Mouse (Mus musculus): Measurements from ENCODE around the gene Syce2. TPM values are rescaled to one million over a fixed set of nuclear protein-coding genes. Genes with fewer than 3 reads are reported as not detected.

Gene Syce2
- total RNA-seq, 1 experiment: 42.3 TPM

DNA sequence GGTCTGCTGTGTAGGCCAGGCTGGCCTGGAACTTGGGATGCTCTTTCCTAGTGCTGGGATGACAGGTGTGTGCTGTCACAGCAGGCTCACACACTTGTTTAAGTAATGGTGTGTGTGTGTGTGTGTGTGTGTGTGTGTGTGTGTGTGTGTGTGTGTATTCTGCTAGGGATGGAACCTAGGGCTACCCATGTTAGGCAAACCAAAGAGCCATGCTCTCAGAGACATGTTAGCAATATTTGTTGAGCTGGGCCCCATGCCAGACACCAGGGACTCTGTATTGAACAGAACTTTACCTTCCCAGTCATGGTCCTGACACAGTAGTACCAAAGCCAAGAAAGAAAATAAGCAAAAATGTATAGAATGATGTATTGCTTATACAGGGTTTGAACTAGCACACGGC lies 55.6 kb downstream of the Syce2 start:
- in situ Hi-C loops (cut with MboI; ENCODE audit: low sequenced_read_pairs in 2 of 2, unreplicated experiment in 2 of 2): no loop called here
- Histone ChIP-seq H3K9ac (ENCODE audit: insufficient read depth, low read depth, low read length, poor library complexity, severe bottlenecking) (no peak overlapping the region), H3K27ac (ENCODE audit: insufficient read depth, low read depth, low read length, poor library complexity, severe bottlenecking) (no peak overlapping the region), H3K4me3 (ENCODE audit: insufficient read depth in 1 of 2, low read depth in 1 of 2, low read length in 2 of 2, poor library complexity in 1 of 2, severe bottlenecking in 1 of 2) (no peak overlapping the region), H3K4me1 (ENCODE audit: control insufficient read depth in 2 of 2, insufficient read depth in 2 of 2, low read length in 2 of 2, poor library complexity in 1 of 2) (peaks cover 0 to 7% of the 10 kb centered on the region in 2 experiments; a peak in 1 of 4 replicates), H3K9me3 (ENCODE audit: control insufficient read depth, insufficient read depth, low read depth, low read length) (no peaks in the 10 kb centered on the region), H3K36me3 (ENCODE audit: control insufficient read depth, insufficient read depth, low read length, poor library complexity, severe bottlenecking) (no peaks in the 10 kb centered on the region)
- no peak for DNase-seq (ENCODE audit: low read depth, low spot score)
- TF ChIP-seq HCFC1 (IDR thresholded peaks at IDR 0.05; ENCODE audit: borderline replicate concordance, insufficient read depth, low read length) (no peak), CHD2 (IDR thresholded peaks at IDR 0.05; ENCODE audit: low read depth, low read length) (no peak), MAFK (IDR thresholded peaks at IDR 0.05; ENCODE audit: insufficient read depth, low read depth, low read length) (no peak), ZNF384 (IDR thresholded peaks at IDR 0.05; ENCODE audit: low read depth, low read length) (no peak)

DNA sequence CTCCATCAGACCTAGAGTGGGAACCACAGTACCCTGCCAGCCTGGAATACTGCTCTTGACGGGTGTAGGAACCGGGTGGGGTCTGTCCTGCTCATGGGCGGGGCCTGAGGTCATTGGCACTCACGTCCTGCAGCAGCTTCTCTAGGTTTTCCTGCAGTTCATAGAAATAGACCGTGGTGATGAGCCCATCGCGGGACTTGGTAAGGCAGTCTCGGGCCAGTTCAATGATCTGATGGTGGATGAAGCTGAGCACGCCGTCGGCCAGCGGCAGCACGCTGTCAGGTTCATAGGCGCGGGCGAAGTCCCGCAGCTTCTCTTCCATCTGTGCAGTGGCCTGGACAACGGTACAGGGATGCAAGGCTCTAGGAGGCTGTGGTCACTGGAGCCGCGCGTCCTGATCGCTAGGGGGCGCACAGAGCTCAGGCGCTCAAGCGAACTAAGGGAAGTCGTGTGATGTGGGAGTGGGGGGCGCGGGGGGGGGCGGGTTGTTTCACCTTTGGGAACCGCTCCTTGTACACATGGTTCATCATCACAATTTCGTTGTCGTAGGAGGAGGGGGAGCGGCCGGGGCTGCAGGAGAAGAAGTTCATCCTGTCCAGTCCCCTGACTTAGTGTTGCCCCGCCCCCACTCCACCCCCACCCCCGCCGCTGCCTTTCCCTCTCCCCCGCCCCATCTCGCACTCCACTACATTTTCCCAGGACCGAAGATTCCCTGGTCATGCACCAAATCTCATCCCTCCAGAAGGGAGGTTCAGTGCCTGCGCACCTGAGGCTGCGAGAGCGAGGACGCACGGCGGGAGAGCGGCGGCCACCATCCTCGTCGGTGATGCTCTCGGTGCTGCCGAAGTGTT lies 56.8 kb downstream of the Syce2 start:
- DNase-seq (ENCODE audit: low read depth, low spot score): no peak
- in situ Hi-C loops (cut with MboI; ENCODE audit: low sequenced_read_pairs in 2 of 2, unreplicated experiment in 2 of 2): no loop called here
- no peaks in the 10 kb centered on the region for H3K36me3 ChIP-seq (ENCODE audit: control insufficient read depth, insufficient read depth, low read length, poor library complexity, severe bottlenecking)

DNA sequence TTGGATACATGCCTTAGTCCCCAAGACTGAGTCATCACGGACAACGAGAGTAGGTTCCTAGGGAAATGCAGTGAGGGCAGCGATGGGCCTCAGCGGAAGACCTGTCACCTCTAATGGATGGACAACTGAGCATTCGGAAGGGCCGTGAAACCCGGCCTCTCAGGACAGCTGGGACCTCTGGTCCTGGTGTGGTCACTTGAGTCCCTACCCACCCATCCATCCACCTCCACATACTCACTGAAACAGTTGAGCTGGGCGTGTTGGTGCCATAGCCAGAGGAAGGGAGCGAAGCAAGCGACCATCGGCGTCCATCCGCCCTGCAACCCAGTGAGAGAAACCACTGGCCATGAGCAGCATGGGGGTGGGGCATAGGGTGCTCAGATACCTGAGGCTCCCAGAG lies 58.7 kb downstream of the Syce2 start:
- no peak overlapping the region for H3K27ac ChIP-seq (ENCODE audit: insufficient read depth, low read depth, low read length, poor library complexity, severe bottlenecking)
- no peak overlapping the region for H3K4me3 ChIP-seq (ENCODE audit: insufficient read depth in 1 of 2, low read depth in 1 of 2, low read length in 2 of 2, poor library complexity in 1 of 2, severe bottlenecking in 1 of 2)
- H3K4me1 ChIP-seq (ENCODE audit: control insufficient read depth in 2 of 2, insufficient read depth in 2 of 2, low read length in 2 of 2, poor library complexity in 1 of 2): peaks cover 0 to 2% of the 10 kb centered on the region in 2 experiments; a peak in 1 of 4 replicates
- no peaks in the 10 kb centered on the region for H3K36me3 ChIP-seq (ENCODE audit: control insufficient read depth, insufficient read depth, low read length, poor library complexity, severe bottlenecking)
- H3K9ac ChIP-seq (ENCODE audit: insufficient read depth, low read depth, low read length, poor library complexity, severe bottlenecking): no peak overlapping the region
- TF ChIP-seq HCFC1 (IDR thresholded peaks at IDR 0.05; ENCODE audit: borderline replicate concordance, insufficient read depth, low read length) (no peak), ZNF384 (IDR thresholded peaks at IDR 0.05; ENCODE audit: low read depth, low read length) (no peak), CHD2 (IDR thresholded peaks at IDR 0.05; ENCODE audit: low read depth, low read length) (no peak), MAFK (IDR thresholded peaks at IDR 0.05; ENCODE audit: insufficient read depth, low read depth, low read length) (no peak), ZC3H11A (IDR thresholded peaks at IDR 0.05; ENCODE audit: borderline replicate concordance, low read depth, low read length) (no peak)
- H3K9me3 ChIP-seq (ENCODE audit: control insufficient read depth, insufficient read depth, low read depth, low read length): no peaks in the 10 kb centered on the region
- in situ Hi-C loops (cut with MboI; ENCODE audit: low sequenced_read_pairs in 2 of 2, unreplicated experiment in 2 of 2): no loop called here
- no peak for DNase-seq (ENCODE audit: low read depth, low spot score)

More for the DNA sequence above, 56.8 kb downstream of the Syce2 start:
- H3K27ac ChIP-seq (ENCODE audit: insufficient read depth, low read depth, low read length, poor library complexity, severe bottlenecking): no peak overlapping the region
- H3K4me3 ChIP-seq (ENCODE audit: insufficient read depth in 1 of 2, low read depth in 1 of 2, low read length in 2 of 2, poor library complexity in 1 of 2, severe bottlenecking in 1 of 2): peak overlapping the region; percentile 60 to 65
- H3K9ac ChIP-seq (ENCODE audit: insufficient read depth, low read depth, low read length, poor library complexity, severe bottlenecking): no peak overlapping the region
- TF ChIP-seq CHD2 (IDR thresholded peaks at IDR 0.05; ENCODE audit: low read depth, low read length) (no peak), HCFC1 (IDR thresholded peaks at IDR 0.05; ENCODE audit: borderline replicate concordance, insufficient read depth, low read length) (no peak), MAFK (IDR thresholded peaks at IDR 0.05; ENCODE audit: insufficient read depth, low read depth, low read length) (no peak), ZC3H11A (IDR thresholded peaks at IDR 0.05; ENCODE audit: borderline replicate concordance, low read depth, low read length) (no peak), ZNF384 (IDR thresholded peaks at IDR 0.05; ENCODE audit: low read depth, low read length) (no peak)
- peaks cover 0 to 6% of the 10 kb centered on the region in 2 experiments; a peak in 1 of 4 replicates for H3K4me1 ChIP-seq (ENCODE audit: control insufficient read depth in 2 of 2, insufficient read depth in 2 of 2, low read length in 2 of 2, poor library complexity in 1 of 2)
- H3K9me3 ChIP-seq (ENCODE audit: control insufficient read depth, insufficient read depth, low read depth, low read length): no peaks in the 10 kb centered on the region

DNA sequence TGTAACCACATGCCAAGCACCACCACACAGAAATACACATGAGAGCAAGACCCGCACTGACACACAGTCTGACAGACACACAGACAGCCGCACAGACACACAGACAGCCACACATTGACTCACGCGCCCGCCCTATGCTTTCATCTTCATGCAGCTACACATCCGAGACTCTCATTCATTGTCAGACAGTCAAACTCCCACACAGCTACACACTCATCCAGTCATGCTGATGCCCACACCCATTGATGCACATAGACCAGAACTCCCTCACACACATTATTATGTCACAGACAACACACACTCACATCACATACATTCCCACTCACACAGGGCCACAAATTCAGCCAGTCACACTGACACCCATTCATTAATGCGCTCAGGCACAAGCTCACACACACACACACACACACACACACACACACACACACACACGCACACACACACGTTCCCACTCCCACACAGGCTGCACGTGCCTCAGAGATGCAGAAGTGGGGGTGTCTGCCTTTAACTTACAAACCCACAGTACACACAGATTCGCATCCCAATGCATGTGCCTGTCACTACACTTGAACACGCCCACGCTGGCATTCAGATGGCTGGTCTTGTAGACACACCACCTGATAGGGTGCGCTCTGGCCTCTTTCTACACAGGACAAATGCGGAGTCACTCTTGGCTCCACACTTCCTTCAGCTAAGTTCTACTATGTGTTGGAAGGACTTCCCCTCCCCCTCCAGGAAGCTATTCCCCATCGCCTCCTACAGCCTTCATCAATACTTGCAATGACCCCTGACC lies 62.1 kb downstream of the Syce2 start:
- H3K4me1 ChIP-seq (ENCODE audit: control insufficient read depth in 2 of 2, insufficient read depth in 2 of 2, low read length in 2 of 2, poor library complexity in 1 of 2): peaks cover 0 to 6% of the 10 kb centered on the region in 2 experiments; a peak in 1 of 4 replicates
- H3K36me3 ChIP-seq (ENCODE audit: control insufficient read depth, insufficient read depth, low read length, poor library complexity, severe bottlenecking): no peaks in the 10 kb centered on the region
- in situ Hi-C loops (cut with MboI; ENCODE audit: low sequenced_read_pairs in 2 of 2, unreplicated experiment in 2 of 2): no loop called here
- H3K4me3 ChIP-seq (ENCODE audit: insufficient read depth in 1 of 2, low read depth in 1 of 2, low read length in 2 of 2, poor library complexity in 1 of 2, severe bottlenecking in 1 of 2): no peak overlapping the region
- no peak for DNase-seq (ENCODE audit: low read depth, low spot score)
- no peak overlapping the region for H3K9ac ChIP-seq (ENCODE audit: insufficient read depth, low read depth, low read length, poor library complexity, severe bottlenecking)
- TF ChIP-seq MAFK (IDR thresholded peaks at IDR 0.05; ENCODE audit: insufficient read depth, low read depth, low read length) (no peak), CHD2 (IDR thresholded peaks at IDR 0.05; ENCODE audit: low read depth, low read length) (no peak), ZNF384 (IDR thresholded peaks at IDR 0.05; ENCODE audit: low read depth, low read length) (no peak), HCFC1 (IDR thresholded peaks at IDR 0.05; ENCODE audit: borderline replicate concordance, insufficient read depth, low read length) (no peak)
- H3K27ac ChIP-seq (ENCODE audit: insufficient read depth, low read depth, low read length, poor library complexity, severe bottlenecking): no peak overlapping the region
- H3K9me3 ChIP-seq (ENCODE audit: control insufficient read depth, insufficient read depth, low read depth, low read length): no peaks in the 10 kb centered on the region

All from ES-E14 (cell line).